Mouse (Mus musculus): ENCODE data around the gene Nrxn3. TPM values are rescaled to one million over a fixed set of nuclear protein-coding genes. Genes with fewer than 3 reads are reported as not detected.

Gene Nrxn3
- polyA plus RNA-seq, 1 experiment, result 0.08 TPM

- DNase-seq (ENCODE audit: low read depth), result no peak
Measured at GRCm38 (mm10) chr12:89508970-89509369, 786.3 kb downstream of the Nrxn3 start.

- peak; percentile 10 for DNase-seq (ENCODE audit: low read depth)
Measured at GRCm38 (mm10) chr12:89513759-89514158, 791.1 kb downstream of the Nrxn3 start.

DNA sequence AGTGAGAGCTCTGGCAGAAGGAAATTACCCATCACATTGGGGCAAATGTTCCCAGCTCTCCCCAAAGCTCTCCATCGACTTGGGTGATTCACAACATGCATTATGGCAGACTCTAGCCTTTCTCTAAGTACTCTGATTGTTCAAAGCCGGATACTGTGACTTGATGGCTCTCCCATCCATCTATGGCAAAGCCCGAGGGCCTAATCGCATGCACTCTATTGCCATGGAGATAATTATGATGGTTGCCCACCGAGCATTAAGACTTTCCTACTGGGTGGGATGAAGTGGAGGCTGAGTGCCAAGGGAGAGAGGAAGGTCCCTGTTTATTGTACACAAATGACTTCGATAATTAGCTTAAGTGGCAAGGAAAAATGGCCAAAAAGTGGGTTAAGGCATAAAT, 793.4 kb downstream of the Nrxn3 start:
- DNase-seq (ENCODE audit: low read depth), result no peak

DNA sequence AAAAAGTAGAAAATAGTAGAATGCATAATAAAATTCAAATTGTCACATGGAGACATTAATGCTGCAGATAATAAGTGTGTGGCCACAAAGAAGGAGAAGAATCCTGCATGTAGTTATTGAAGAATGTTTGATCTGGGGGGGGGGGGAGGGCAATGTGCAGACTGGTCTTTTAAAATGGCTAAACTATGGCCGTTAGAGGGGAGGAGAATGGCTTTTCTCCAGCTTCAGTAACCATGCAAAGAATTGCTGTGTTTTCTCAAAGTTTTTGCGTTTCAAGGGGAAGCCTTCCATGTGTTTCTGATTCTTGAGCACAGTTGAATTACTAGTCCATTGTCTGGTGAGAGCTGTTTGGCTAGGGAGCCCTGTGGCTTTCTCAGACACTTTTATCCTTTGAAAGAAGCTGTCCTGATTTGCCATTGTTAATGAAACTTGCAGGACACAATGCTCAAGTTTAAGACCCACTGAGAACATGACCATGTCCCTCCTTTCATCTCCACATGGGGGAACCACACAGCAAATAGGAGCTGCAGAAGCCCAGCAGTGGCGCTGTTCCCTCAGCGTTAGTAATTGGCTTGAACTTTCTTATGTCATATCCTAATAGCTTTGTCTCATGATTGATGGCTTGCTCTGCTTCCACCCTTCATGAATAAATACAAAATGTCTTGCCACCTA, 808.1 kb downstream of the Nrxn3 start:
- no peak for DNase-seq (ENCODE audit: low read depth)

DNA sequence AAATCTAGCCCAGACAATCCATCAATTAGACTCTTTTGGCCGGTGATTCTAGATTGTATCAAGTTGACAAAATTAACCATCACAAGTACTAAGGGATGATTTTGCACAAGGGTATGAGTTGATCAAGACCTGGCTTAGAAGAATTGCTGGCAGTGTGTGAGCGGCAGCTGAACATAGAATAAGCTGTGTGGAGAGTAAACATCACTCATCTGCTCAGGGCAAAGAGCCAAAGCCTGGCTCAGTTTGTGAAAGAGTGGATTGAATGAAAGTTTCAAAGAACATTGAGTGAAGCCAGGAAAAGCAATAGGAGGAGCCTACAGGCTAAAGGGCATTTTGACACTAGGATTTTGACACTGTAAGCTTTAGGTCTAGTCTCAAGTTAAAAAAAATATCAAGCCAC, 828.6 kb downstream of the Nrxn3 start:
- DNase-seq (ENCODE audit: low read depth), result peak; percentile 98

- no peak for DNase-seq (ENCODE audit: low read depth)
Measured at GRCm38 (mm10) chr12:89553223-89553880, 830.7 kb downstream of the Nrxn3 start.

DNA sequence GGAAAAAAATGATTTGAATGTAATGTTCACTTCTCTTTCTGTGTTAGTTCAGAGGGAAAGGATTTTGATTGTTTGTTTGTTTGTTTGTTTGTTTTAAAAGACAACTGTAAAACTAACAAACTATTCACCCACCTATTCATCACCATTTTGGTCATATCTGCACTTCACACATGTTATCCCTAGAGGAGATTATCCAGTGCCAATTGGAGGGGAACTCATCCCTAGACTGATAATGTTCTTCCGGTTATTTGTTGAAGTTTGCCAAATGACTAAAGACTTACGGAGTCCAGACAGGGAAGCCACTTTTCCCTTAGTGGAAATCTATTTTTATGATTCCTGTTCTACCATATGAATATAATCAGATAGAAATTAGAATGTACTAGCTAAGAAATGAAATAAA, 831.5 kb downstream of the Nrxn3 start:
- no peak for DNase-seq (ENCODE audit: low read depth)

- no peak for DNase-seq (ENCODE audit: low read depth)
Measured at GRCm38 (mm10) chr12:89554740-89555430, 832.2 kb downstream of the Nrxn3 start.

GRCm38 (mm10) chr12:89558921-89559320, 836.2 kb downstream of the Nrxn3 start:
- DNase-seq (ENCODE audit: low read depth), result no peak

DNA sequence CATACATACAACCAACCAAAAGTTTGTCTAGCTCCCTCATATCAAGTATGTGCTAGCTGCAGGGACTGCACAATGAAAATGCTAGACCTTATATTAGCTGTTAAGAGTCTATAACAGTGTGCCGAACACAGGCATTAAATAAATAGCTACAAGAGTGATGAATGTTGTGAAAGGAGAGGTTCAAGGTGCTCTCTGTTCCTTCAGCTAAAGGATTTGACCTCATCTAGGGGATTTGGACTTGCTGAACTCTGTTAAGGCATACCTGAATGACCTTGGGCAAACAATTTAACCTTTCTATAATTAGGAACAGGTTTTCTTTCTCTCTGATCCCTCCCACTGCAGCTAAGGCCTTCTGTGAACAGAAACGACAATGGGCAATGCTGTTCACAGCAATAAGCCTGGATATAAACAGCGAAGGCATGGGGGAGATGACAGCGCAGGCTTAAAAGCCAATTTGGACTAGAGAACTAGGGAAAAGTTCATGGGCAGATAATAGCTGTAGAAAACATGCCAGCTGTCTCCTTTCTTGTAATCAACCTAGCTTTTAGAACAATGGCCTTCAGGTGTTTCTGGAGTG, 839.4 kb downstream of the Nrxn3 start:
- DNase-seq (ENCODE audit: low read depth), result no peak

- no peak for DNase-seq (ENCODE audit: low read depth)
Measured at GRCm38 (mm10) chr12:89568723-89569377, 846.2 kb downstream of the Nrxn3 start.

- no peak for DNase-seq (ENCODE audit: low read depth)
Measured at GRCm38 (mm10) chr12:89592459-89592858, 869.8 kb downstream of the Nrxn3 start.

DNA sequence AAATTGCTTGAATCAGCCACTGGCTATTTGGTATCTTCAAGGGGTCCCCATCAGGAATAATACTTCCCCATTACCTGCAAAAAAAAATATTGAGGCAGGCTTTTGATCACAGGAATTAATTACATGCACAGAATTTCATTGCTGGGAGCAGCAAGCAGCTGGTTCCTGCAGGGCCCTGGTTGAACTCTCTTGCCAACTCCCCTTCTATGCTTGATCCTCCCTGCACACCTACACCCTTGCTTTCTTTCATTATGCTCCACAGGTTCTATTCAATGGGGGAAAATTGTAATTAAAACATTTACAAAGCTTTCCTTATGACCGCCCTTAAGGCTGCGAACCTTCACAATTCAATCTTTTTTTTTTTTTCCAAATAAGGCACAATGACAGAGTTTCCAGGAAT, 891.0 kb downstream of the Nrxn3 start:
- DNase-seq (ENCODE audit: low read depth), result no peak

DNA sequence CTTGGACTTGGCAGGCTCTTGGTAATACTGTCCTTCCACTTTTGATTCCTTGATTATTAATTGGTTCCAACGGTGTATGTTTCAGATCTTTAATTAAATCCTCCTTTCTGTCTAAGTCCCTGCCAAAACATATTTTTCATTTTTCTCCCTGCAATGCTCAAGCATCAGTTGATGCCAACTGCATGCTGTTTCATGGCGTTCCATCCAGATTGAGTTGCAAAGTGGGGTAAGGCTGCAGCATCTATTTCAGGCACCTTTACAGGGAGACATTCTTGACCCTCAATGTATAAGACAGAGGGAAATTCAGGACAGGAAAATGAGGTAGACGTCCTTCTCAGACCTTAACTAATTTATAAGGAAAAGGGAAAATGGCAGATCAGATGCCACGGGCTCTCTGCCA, 903.1 kb downstream of the Nrxn3 start:
- DNase-seq (ENCODE audit: low read depth), result no peak

DNA sequence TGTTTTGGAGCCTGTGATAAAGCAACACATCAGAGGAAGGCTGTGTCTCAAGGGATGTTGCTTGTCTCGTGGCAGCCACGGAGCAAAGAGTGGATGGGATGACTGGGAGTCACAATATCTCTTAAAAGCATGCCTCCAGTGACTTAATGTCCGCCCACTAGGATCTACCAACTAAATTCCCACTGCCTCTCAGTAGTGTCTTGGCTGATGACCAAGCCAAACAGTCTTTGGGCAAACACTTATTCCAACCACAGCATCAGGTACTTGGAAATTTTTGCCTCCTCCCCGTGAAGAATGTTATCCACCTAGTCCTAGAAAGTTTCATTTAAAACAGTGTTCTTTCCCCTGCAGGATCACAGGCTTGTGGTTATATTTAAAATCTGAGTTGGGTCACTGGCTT, 917.4 kb downstream of the Nrxn3 start:
- no peak for DNase-seq (ENCODE audit: low read depth)

GRCm38 (mm10) chr12:89641460-89641859, 918.8 kb downstream of the Nrxn3 start:
- DNase-seq (ENCODE audit: low read depth), result peak; percentile 70

GRCm38 (mm10) chr12:89653211-89653610, 930.5 kb downstream of the Nrxn3 start:
- DNase-seq (ENCODE audit: low read depth), result no peak

- DNase-seq (ENCODE audit: low read depth), result no peak
Measured at GRCm38 (mm10) chr12:89661219-89661618, 938.5 kb downstream of the Nrxn3 start.

DNA sequence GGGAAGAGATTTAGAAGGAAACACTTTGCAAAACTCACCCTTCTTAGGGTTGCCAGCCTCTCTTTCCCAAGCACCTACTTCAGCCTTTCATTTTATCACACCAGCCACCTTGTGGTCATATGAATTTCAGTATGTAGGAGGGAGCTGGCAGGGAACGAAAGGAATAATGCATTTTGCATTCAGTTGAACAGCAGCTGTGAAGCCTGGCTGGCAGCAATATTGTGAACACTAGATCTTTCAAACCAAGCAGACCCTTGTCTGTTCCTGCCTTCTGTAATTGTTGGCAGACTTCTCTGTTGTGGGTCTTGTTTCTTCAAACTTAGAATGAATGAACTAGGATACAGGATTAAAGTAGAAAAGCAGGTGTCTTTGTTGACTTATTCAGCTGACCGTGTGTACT, 946.2 kb downstream of the Nrxn3 start:
- DNase-seq (ENCODE audit: low read depth), result peak; percentile 51

- no peak for DNase-seq (ENCODE audit: low read depth)
Measured at GRCm38 (mm10) chr12:89672819-89673218, 950.1 kb downstream of the Nrxn3 start.

DNA sequence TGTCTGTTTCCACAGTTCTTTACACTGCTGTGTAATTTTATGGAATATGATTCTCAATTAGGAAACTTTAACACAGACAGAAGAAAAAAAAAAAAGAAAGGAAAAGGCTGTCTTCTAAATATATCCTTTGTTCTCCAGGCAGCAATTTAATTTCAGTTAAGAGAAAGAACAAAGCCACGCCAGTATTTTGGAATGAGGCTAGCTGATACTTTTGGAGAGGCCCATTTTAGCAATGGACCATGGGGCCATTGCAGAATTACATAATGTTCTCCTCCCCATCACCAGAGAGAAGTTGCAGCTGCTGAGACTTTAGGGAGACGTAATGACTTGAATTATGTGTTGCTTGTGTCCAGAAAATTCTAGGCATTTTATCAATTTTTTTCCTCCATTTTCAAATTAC, 963.0 kb downstream of the Nrxn3 start:
- DNase-seq (ENCODE audit: low read depth), result no peak

DNA sequence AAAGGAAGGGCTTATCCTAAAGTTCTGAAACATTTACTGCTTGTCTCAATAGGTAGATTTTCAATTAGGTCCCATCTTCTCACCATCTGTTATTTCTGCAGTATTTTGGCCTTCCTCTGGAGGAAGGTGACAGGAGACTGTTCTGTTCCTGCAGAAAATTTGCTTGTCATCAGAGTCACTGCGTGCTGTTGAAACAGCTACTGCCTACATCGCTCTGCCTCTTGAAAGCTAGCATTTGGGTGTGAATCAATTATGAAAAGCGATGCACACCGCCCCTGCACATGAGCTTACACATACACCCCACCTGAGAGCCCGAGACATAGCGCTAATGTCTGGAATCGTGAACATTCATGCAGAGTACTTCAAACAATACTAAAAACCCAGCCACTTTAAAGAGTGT, 966.4 kb downstream of the Nrxn3 start:
- DNase-seq (ENCODE audit: low read depth), result no peak
